Mouse (Mus musculus) testis, adult 2 months (tissue): ENCODE measurements around the gene Drd3.

Experiments used
- CTCF ChIP-seq: fragments of 200-500 bp; IDR thresholded peaks from 2 replicates; pipeline ENCODE4 v1.5.1; 2012; ENCODE audit warnings: low read depth, mild to moderate bottlenecking, inconsistent platforms, low read length, moderate library complexity; ENCODE audit not compliant: control insufficient read depth, insufficient read depth, insufficient replicate concordance
- POLR2A ChIP-seq: fragments of 200-500 bp; IDR thresholded peaks from 2 replicates; pipeline ENCODE4 v1.6.1; 2012; ENCODE audit warnings: low read depth, mild to moderate bottlenecking, inconsistent platforms, low read length, moderate library complexity; ENCODE audit not compliant: control insufficient read depth

GRCm38 (mm10) chr16:43802466-43802865 is 48.6 kb downstream of the Drd3 start:
- no peak for TF ChIP-seq POLR2A
- no peak for TF ChIP-seq CTCF
